Mouse (Mus musculus) CD4-positive, CD25-positive, alpha-beta regulatory T cell, adult 4 months (primary cell): ENCODE results near the gene Nup133. TPM values are rescaled to one million over a fixed set of nuclear protein-coding genes. Genes with fewer than 3 reads are reported as not detected.
"Not testable (repeated sequence)": the region's sequence is repeated elsewhere in the genome, so short reads cannot be mapped to it uniquely, and the experiment has no call there.

Experiments
- ATAC-seq: one replicate; pipeline ENCODE4 v1.8.0; 2017
- polyA plus RNA-seq, 2 experiments: library from polyadenylated mRNA; unstranded; fragments of 100-300 nt; shearing (Covaris generic); gene quantifications; one replicate each; pipeline ENCODE4 v1.2.1; 2017

Nup133 gene
- 10 to 100 TPM in 1 of 2 experiments, 1 to 10 TPM in 1; 9.0 to 10.2 TPM for polyA plus RNA-seq

- ATAC-seq, result peak; percentile 87
Measured at GRCm38 (mm10) chr8:123948942-123949685, at the start of gene Nup133. Gene Nup133 (minus strand): TSS chr8:123949265.

GRCm38 (mm10) chr8:123993997-123994396 lies 44.9 kb upstream of the Nup133 start:
- no peak for ATAC-seq

- no peak for ATAC-seq
Measured at GRCm38 (mm10) chr8:123993597-123993996, 44.5 kb upstream of the Nup133 start.

GRCm38 (mm10) chr8:123992587-123992986 lies 43.5 kb upstream of the Nup133 start:
- ATAC-seq, result no peak

GRCm38 (mm10) chr8:123990277-123991049 lies 41.4 kb upstream of the Nup133 start:
- no peak for ATAC-seq

- ATAC-seq, result no peak
Measured at GRCm38 (mm10) chr8:123989128-123989527, 40.1 kb upstream of the Nup133 start.

- no peak for ATAC-seq
Measured at GRCm38 (mm10) chr8:123988605-123989038, 39.6 kb upstream of the Nup133 start.

GRCm38 (mm10) chr8:123982826-123983400 lies 33.8 kb upstream of the Nup133 start, which contains the start of gene Abcb10:
Gene Abcb10 (minus strand): TSS chr8:123983122.
- ATAC-seq, result peak; percentile 58

GRCm38 (mm10) chr8:123982291-123982793 lies 33.3 kb upstream of the Nup133 start:
- peak; percentile 37 for ATAC-seq

GRCm38 (mm10) chr8:123981674-123982073 lies 32.6 kb upstream of the Nup133 start:
- no peak for ATAC-seq

- ATAC-seq, result no peak
Measured at GRCm38 (mm10) chr8:123980239-123980638, 31.2 kb upstream of the Nup133 start.

- ATAC-seq, result no peak
Measured at GRCm38 (mm10) chr8:123978926-123979325, 29.9 kb upstream of the Nup133 start.

- no peak for ATAC-seq
Measured at GRCm38 (mm10) chr8:123978166-123978838, 29.2 kb upstream of the Nup133 start.

GRCm38 (mm10) chr8:123977499-123977898 lies 28.4 kb upstream of the Nup133 start:
- ATAC-seq, result no peak

- no peak for ATAC-seq
Measured at GRCm38 (mm10) chr8:123973495-123973894, 24.4 kb upstream of the Nup133 start.

GRCm38 (mm10) chr8:123966896-123967295 lies 17.8 kb upstream of the Nup133 start:
- no peak for ATAC-seq

GRCm38 (mm10) chr8:123961371-123961770 lies 12.3 kb upstream of the Nup133 start:
- no peak for ATAC-seq

- not testable (repeated sequence) for ATAC-seq
Measured at GRCm38 (mm10) chr8:123960556-123960955, 11.5 kb upstream of the Nup133 start.

GRCm38 (mm10) chr8:123960056-123960455 lies 11.0 kb upstream of the Nup133 start:
- no peak for ATAC-seq

- no peak for ATAC-seq
Measured at GRCm38 (mm10) chr8:123959473-123959872, 10.4 kb upstream of the Nup133 start.

- ATAC-seq, result no peak
Measured at GRCm38 (mm10) chr8:123958130-123958529, 9.1 kb upstream of the Nup133 start.

GRCm38 (mm10) chr8:123954246-123954645 lies 5.2 kb upstream of the Nup133 start:
- no peak for ATAC-seq
